Mouse (Mus musculus): Measurements from ENCODE around the gene Ubap1.

Ubap1 gene

GRCm38 (mm10) chr4:41353265-41353664 is 4.5 kb downstream of the Ubap1 start:
- in situ Hi-C loops (cut with MboI, MseI): no loop called here

- in situ Hi-C loops (cut with MboI, MseI): no loop called here
Observed at GRCm38 (mm10) chr4:41357154-41357553, 8.4 kb downstream of the Ubap1 start.

DNA sequence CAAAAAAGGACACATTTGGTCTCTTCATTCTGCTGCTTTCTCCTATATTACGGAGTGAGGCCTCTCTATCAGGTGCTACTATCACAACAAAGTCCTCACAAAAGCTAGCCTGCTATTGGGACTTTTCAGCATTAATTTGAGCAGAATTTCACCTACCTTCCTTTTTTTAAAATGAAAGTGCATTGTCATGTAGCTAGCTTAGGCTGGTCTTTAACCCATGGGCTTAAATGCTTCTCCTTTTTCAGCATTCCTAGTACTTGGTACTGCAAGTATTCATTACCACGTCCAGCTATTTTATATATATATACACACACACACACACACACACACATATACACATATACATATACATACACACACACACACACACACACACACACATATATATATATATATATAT is 9.9 kb downstream of the Ubap1 start:
- in situ Hi-C loops (cut with MboI, MseI): no loop called here

DNA sequence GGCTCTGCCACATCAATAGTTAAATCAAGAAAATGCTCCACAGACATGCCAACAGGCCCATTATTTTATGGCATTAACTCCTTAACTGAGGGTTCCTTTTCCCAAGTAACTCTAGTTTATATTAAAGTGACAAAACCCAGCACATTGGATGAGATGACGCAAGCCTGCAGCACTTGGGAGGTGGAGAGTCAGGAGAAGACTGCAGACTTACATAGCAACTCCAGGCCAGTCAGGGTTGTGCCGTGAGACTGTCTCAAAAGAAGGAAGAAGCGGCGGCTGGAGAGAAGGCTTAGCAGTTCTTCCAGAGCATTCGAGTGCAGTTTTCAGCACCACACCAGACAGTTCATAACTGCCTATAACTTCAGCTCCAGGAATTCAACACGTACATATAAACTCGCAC is 10.6 kb downstream of the Ubap1 start:
- in situ Hi-C loops (cut with MboI, MseI): no loop called here

DNA sequence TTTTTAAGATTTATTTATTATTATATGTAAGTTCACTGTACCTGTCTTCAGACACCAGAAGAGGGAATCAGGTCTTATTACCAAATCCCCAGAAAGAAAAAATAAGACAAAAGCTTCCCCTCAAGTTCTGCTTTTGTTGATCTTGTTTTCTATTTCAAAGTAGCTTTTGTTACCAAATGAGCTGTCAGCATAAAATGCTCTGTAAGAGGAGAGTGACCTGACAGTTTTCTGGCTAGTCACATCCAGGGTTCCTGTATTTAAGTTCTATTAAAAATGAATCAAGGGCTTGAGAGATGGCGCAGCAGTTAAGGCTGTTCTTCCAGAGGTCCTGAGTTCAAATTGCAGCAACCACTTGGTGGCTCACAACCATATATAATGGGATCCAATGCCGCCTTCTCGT is 12.3 kb downstream of the Ubap1 start:
- in situ Hi-C loops (cut with MboI, MseI): no loop called here

DNA sequence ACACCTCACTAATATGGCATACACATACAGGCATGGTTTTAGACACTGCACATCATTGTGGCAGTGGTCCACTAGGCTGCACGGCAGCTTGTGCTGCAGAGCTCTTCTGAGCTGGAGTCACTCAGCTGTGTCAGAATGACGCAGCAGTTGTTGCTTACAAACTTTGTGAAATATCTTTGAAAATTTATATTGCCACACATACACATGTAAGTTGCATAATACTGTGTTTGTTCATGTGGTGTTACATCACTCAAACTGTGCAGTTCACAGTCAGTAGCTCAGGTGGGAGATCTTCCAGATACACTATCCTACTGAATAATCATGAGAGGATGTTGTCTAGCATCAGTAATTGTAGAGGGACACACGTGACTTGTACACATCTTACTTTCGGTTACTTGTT is 19.4 kb downstream of the Ubap1 start:
- in situ Hi-C loops (cut with MboI, MseI): no loop called here

- in situ Hi-C loops (cut with MboI, MseI): no loop called here
Observed at GRCm38 (mm10) chr4:41369702-41370437, 21.1 kb downstream of the Ubap1 start.

- in situ Hi-C loops (cut with MboI, MseI): no loop called here
Observed at GRCm38 (mm10) chr4:41377567-41377966, 28.8 kb downstream of the Ubap1 start.

DNA sequence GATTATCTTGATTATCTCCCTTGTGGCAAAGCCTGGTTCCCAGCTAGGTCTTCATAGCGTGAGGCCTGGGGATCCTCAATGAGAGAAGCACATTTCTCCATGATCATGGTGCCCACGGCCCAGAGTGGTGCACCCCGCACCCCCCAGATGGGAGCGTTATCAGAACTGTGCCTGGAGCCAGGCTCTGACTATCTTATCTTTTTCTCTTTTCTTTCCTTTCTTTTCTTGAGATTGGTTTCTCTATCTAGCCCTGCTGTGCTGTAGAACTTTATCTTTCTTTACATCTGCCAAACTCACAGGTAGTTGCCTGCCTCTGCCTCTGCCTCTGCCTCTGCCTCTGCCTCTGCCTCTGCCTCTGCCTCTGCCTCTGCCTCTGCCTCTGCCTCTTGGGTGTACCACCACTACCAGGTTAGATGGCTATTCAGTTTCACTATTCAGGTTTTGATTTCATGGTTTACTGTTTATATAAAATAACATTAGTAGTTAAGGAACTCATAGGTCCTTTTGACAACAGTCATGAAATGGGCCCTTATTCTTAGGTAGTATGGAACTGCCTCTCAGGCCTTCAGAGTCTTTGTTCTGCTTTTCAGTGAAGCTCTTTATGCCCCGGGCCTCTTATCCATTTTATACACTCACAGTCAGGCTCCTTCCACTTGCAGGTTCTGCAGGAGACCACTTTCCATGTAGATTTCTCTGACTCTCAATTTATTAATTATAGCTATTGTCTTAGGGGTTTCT is 32.6 kb downstream of the Ubap1 start:
- in situ Hi-C loops (cut with MboI, MseI): no loop called here

- in situ Hi-C loops (cut with MboI, MseI): no loop called here
Observed at GRCm38 (mm10) chr4:41386412-41386975, 37.7 kb downstream of the Ubap1 start.

DNA sequence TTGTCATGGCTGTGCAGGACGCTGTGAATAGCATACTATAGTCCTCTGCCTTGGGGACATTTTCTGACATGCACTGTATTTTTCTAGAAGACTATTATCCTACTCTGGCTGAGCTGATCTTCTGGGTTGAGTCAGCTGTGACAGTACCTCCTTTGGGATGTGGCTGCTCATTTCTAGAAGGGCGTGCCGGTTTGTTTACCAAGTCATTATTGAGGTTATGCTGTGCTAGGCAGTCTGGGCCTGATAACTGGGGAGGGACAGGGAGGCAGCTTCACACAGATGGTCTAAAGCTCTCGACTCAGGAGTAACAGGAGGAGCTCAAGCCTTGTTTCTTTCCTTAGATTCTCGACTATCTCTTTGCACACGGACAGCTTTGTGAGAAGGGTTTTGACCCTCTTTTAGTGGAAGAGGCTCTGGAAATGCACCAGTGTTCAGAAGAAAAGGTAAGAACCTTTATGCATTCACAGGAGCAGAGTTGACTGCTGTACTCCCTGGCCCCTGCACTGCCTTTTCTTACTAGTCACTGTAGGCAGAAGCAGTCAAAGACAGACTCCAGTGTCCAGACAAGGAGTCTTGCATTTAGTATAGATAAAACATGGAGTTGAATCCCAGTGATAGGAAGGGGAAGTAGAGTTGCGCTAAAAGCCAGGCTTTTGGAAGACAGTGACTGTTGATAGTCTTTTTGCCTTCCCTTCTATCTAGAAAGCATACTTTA is 39.1 kb downstream of the Ubap1 start:
- in situ Hi-C loops (cut with MboI, MseI): no loop called here

- in situ Hi-C loops (cut with MboI, MseI): no loop called here
Observed at GRCm38 (mm10) chr4:41388616-41389015, 39.8 kb downstream of the Ubap1 start.

DNA sequence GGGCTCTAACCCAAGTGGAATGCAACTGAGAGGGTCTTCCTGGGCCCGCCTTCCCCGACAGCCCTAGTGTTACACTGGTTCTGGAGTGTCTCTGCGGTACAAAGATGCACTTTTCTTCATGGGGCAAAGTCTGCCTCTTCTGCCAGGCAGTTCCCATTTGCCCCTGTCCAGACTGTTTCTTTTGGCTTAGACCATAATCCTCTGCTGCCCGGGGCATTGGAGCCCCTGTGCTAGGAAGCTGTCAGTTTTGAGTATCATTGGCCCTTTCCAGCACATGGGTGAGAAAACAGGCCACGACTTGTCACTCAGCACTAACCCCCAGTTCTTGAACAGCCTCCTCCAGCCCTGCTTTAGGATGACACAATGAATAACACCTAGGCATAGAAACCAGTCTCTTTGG is 40.4 kb downstream of the Ubap1 start:
- in situ Hi-C loops (cut with MboI, MseI): no loop called here

- in situ Hi-C loops (cut with MboI, MseI): no loop called here
Observed at GRCm38 (mm10) chr4:41390122-41390521, 41.3 kb downstream of the Ubap1 start.

DNA sequence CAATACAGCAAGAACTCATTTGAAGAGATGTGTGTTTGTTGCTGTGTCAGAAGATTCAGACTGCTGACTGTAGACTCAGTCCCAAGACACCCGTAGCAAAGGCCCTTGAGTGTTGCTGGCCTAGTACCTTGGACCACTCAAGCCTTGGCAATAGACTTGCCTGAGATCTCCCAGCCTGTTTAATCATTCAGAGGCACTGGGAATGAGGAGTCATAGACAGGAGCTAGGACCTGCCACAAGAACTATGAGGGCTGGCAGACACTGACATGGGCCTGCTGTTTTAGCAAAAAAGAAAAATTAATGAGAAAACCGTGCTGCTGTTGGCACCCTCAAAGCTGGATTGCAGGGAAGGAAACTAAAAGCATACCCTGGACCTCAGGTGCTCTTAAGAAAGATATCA is 42.2 kb downstream of the Ubap1 start:
- in situ Hi-C loops (cut with MboI, MseI): no loop called here

GRCm38 (mm10) chr4:41394651-41395050 is 45.9 kb downstream of the Ubap1 start:
- in situ Hi-C loops (cut with MboI, MseI): no loop called here

GRCm38 (mm10) chr4:41398353-41398752 is 49.6 kb downstream of the Ubap1 start:
- in situ Hi-C loops (cut with MboI, MseI): no loop called here

GRCm38 (mm10) chr4:41399904-41400303 is 51.1 kb downstream of the Ubap1 start:
- in situ Hi-C loops (cut with MboI, MseI): no loop called here

- in situ Hi-C loops (cut with MboI, MseI): no loop called here
Observed at GRCm38 (mm10) chr4:41401167-41401566, 52.4 kb downstream of the Ubap1 start.

DNA sequence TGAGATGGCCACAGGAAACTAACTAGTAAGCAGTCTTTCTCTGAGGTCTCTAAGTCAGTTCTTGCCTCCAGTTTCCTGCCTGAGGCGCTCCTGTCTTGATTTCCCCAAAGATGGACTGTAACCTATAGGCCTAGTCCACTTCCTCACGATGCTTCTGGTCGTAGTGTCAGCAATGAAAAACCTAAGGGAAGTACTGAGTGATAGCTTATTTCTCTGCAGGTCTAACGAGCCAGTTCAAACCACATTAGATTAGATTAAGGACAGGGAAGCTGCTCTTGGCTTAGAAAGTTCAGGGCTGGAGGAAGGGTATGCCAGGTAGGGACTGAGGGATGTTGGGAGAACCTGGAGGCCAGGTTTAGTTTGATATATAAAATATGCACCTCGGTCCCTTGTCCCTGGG is 52.8 kb downstream of the Ubap1 start:
- in situ Hi-C loops (cut with MboI, MseI): no loop called here

GRCm38 (mm10) chr4:41406597-41406996 is 57.8 kb downstream of the Ubap1 start:
- in situ Hi-C loops (cut with MboI, MseI): no loop called here

DNA sequence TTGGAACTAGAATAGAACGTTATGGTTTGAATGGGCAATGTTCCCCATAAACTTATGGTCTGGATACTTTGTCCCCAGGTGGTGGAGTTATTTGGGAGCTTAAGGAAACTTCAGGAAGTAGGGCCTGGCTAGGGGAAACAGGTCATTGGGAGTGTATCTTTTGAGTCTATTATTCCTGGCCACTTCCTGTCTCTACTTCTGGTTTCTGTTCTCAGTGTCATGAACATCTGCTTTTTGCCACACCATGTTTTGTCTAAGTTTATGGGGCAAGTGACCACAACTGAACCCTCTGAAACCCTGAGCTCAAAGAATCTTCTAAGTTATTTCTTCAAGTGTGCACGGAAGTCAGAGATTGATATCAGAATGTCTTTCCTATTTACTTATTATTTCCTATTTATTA is 58.6 kb downstream of the Ubap1 start:
- in situ Hi-C loops (cut with MboI, MseI): no loop called here

All from regulatory T cell (primary cell).